Mouse (Mus musculus) left cerebral cortex, adult 18-20 months (tissue): ENCODE data around the gene Gdap1l1. TPM values are rescaled to one million over a fixed set of nuclear protein-coding genes. Genes with fewer than 3 reads are reported as not detected.
A peak's percentile ranks its signal among the peaks of the same experiment; 100 is the strongest.

ENCODE experiments used
- DNase-seq, 2 experiments: peaks; one replicate each; pipeline ENCODE4 v3.0.0; 2021 to 2022; ENCODE audit warnings: low spot score in 2 of 2, mixed read lengths in 1 of 2
- total RNA-seq, 2 experiments: library from RNA; stranded (reverse); gene quantifications; 2 replicates each; pipeline ENCODE4 v1.2.3; 2021

The Gdap1l1 gene
- total RNA-seq, 2 experiments from 2014 or later, result 71.5 to 73.3 TPM

DNA sequence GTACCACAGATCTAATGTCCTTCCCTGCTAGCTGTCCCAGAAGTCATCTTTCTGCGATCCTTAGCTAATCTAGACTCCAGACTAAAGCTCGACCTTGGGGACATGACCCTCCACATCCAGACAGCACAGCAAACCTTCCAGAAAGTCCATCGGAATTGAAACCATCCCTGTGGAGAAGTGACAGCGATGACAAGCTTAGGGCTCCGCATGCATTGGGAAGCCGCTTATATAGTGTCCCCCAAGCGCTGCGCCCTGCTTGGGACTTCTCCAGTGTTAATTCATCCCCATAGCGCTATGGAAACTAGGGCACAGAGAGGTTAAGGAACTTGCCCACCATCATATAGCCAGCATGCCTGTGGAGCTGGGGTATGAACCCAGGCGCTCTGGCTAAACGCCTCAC, 24.5 kb downstream of the Gdap1l1 start:
- no peak for DNase-seq

GRCm38 (mm10) chr2:163463251-163463769, 25.0 kb downstream of the Gdap1l1 start:
- no peak for DNase-seq

DNA sequence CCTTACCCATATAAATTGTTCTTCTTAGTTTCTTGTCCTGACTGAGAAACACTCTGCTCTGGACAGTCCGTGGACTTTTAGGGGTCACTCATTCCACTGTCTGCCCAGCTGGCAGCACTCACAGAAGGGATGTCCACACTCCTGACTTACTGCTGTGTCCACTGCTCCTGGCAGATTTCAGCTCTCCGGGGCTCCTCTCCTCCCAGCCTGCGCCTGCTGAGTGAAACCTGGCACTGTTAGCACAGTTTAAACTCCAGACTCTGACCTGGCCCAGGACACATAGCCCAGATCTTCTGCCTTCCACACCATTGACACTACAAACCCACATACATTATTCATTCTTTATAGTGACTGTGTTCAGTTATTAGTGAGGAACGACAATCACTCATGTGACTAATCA, 25.7 kb downstream of the Gdap1l1 start:
- no peak for DNase-seq

- DNase-seq, result no peak
These were observed 26.3 kb downstream of the Gdap1l1 start for GRCm38 (mm10) chr2:163464562-163464961.

DNA sequence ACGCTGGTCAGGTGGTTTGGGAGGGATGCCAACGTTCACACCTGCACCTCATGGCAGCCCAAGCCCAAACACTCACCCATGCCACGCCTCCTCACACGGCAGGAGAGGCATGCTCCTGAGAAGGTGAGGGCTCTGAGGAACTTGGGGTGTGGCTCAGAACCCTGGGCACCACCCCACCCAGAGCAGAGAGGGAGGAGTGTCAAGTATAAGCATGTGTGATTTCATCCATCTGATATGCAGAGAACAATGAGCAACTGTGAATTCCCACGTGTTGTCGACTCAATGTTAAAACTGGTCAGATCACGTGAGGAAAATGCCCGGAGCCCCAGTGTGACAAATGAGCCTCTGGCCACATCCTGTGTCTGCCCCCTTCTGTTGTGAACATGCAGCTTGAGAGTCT, 28.5 kb downstream of the Gdap1l1 start:
- DNase-seq, result no peak

- DNase-seq, result no peak
These were observed 29.3 kb downstream of the Gdap1l1 start for GRCm38 (mm10) chr2:163467585-163467984.

DNA sequence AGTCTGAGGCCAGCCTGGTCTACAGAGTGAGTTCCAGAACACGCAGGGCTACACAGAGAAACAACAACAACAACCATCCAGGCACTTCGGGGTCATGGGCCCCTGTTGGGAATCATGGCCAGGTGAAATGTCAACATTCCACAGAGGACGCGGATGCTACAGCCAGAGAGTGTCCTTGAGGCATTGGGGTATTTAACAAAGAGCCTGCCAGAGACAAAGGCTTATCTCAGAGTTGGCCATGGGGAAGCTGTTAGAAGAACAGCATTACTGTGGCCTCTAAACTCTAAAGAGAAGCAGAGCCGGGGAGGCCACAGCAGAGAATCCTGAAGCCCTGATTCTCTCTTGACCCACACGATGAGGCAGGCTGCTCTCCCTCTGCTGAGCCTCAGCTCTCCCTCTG, 30.6 kb downstream of the Gdap1l1 start:
- no peak for DNase-seq

- DNase-seq, result no peak
These were observed 31.4 kb downstream of the Gdap1l1 start for GRCm38 (mm10) chr2:163469711-163470110.

DNA sequence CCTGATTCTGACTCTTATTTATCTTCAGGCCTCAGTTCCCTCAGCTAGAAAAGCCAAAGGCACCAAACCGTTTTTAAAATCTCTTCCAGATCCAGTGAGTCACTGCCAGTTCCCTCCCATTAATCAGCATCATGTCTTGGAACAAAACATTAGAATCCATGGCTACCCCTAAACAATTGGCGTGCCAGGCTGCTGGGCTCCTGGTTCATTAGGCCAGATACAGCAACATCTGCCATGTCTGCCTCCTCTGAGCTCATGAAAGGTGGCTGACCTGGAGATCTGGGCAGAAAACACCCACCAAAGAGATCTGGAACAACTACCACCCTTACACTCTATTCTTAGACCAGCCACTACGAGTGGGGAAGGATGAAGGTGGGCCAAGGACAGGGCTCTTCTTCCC, 32.9 kb downstream of the Gdap1l1 start:
- DNase-seq, result no peak

GRCm38 (mm10) chr2:163471710-163472465, 33.6 kb downstream of the Gdap1l1 start:
- no peak for DNase-seq

DNA sequence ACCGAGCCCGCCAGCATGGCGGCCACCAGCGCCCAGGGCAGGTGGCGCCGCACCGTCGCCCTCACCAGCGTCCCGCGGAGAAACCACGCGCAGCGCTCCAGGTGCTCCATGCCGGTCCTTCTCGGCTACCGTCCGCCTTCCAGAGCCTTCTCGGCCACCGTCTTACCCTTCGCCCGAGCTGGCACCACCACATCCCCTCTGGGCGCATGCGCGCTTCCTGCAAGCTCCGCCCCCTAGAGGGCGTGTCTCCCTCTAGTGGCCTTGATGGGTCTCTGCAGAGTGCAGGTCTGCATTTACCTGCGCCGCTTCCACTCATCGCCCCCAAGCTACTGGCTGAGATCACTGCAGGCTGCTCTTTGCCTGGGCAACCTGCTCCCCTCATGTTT, 34.2 kb downstream of the Gdap1l1 start, which contains the start of gene Fitm2:
Fitm2 (minus strand) TSS at position 164 of the 386 bp plus-strand sequence.
- peak; percentile 97 to 98 for DNase-seq

DNA sequence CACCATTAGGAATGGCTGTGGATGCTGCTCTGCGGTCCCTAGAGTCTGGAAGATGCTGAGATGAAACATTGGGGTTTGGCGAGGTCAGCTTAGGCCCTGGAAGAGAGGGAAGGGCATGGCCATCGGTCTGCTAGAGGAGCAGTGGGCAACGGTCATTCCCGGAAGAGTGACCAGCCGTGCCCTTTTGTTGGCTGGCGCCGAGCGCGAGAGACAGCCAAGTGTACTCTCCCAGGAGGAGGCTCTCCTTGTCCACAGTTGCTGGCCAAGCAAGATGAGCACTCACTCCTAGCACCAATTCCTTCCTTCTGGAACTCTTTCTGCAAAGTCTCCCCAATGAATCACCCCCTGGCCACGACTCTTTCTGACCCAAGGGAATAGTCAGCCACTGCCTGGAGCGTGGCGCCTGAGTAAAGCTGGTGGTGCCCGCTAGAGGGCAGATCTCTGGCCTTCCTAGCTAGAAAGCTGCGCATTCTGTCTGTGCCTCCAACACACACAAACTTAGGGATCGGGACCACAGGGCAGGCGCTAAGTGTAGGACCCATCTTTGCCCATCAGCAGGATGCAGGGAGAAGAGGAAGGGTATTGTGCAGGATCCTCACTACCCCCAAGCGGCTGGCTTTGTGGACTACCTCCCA, 42.0 kb downstream of the Gdap1l1 start:
- no peak for DNase-seq

DNA sequence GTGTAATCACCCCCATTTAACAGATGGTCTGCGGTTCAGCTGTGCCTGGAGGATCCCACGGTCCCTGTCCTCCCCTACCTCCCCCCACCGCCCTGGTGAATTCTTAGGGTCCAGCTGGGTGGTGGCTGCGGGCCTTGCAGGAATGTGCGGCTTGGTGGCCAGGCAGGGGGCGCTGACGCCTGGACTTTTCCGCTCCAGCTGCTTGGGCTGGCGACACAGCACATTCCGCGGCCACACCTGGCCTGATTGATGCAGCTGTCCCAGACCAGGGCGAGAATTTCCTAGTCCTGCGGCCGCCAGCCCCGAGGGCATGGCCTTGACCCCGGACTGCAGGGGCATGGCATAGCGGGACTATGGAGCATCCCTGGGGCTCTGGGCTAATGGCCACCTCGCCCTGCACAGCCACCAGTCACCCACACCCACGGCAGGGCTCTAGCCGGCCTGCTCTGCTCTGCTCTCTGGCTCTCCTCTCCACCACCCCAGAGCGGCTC, 43.3 kb downstream of the Gdap1l1 start:
- no peak for DNase-seq

- DNase-seq, result no peak
These were observed 49.1 kb downstream of the Gdap1l1 start for GRCm38 (mm10) chr2:163487360-163487759.

DNA sequence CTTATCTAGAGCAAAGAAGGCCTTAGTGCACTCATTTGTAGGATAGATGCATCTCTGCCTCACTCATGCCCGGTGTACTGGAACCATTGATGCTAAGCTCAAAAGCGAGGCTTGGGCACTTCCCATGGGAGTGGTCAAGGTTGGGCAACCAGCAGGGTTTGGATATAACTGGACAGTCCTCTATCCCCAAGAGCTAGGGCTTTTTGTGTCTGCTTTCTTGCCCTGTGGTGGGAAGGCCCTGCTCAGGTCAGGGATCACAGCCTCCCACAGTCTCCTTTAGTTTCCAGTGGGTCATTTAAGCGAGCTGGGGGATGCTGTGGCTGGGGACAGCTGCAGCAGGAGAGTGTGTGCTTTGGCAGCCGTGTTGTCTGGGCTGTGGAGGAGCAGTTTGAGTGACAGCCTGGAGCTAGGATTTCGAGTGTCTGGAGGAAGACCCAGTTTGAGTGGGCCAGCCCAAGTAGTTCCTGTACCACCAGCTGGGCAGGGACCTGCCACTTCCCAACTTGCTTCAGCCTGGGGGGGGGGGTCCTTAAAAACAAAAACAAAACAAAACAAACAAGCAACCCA, 51.5 kb downstream of the Gdap1l1 start:
- DNase-seq, result no peak

- DNase-seq, result no peak
These were observed 52.4 kb downstream of the Gdap1l1 start for GRCm38 (mm10) chr2:163490656-163491055.

- DNase-seq, result peak in 1 of 2 experiments; percentile 5
These were observed 53.1 kb downstream of the Gdap1l1 start for GRCm38 (mm10) chr2:163491351-163491750.

- DNase-seq, result no peak
These were observed 53.7 kb downstream of the Gdap1l1 start, which contains the start of gene R3hdml for GRCm38 (mm10) chr2:163492018-163492417. TSS of gene R3hdml (plus strand) at chr2:163492318.

- no peak for DNase-seq
These were observed 54.8 kb downstream of the Gdap1l1 start for GRCm38 (mm10) chr2:163493031-163493430.

- DNase-seq, result no peak
These were observed 55.7 kb downstream of the Gdap1l1 start for GRCm38 (mm10) chr2:163493976-163494375.

DNA sequence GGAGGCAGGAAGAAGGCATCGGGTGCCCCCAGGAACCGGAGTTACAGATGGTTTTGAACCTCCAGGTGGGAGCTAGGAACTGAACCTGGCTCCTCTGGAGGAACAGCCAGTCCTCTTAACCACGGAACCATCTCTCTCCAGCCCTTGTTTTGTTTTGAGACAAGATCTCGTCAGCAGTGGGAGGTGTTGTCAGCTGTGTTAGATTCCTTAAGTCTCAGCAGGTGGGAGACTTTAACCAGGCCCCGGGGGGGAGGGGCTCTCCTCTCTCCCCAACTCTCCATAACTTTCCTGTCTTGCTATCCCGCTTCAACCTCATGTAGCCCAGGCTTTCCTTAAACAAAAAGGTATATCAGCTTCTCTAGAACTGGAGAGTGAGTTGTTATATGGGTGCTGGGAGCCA, 56.2 kb downstream of the Gdap1l1 start:
- DNase-seq, result no peak

DNA sequence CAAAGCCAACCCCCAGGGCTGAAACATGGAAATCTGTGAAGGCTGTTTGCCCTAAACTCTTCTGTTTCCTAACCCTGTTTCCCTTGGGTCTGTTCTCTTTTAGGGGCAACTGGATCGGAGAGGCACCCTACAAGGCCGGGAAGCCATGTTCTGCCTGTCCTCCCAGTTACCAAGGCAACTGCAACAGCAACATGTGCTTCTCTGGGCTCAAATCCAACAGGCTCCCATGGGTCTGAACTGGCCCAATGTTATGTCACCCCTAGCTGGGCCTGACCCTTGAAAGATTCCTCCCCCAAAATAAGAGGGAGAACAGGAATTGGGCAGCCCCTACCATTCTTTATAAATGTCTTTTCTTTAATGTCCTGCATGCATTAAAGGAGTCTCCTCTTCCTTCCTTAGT, 63.9 kb downstream of the Gdap1l1 start:
- no peak for DNase-seq
